Comparison of ENCODE assay signal across 8 mouse cellular contexts in genomic region chr1:181841396-181841795, GRCm38 (mm10). TPM values are rescaled to one million over a fixed set of nuclear protein-coding genes. Genes with fewer than 3 reads are reported as not detected.
DNase-seq lines count a peak whose midpoint lies in the region; ATAC-seq and TF ChIP-seq lines count a peak whose summit lies in the region.

No protein-coding gene starts in this region.

- WGBS in forebrain, embryonic 12.5 days = under 1% methylated on average over 16 of the region's 16 CpGs
- under 1% methylated on average over 16 of the region's 16 CpGs for WGBS in liver, embryonic 12.5 days (ENCODE audit: insufficient replicate concordance)
- WGBS in thymus, adult 2 months = under 1% methylated on average over 16 of the region's 16 CpGs

- H3K27ac ChIP-seq in forebrain, embryonic 12.5 days = peak overlapping the region; percentile 94
- H3K27ac ChIP-seq in liver, embryonic 12.5 days = peak overlapping the region; percentile 97
- peak overlapping the region; percentile 92 for H3K27ac ChIP-seq in thymus, adult 2 months (ENCODE audit: control insufficient read depth, insufficient read depth, low read length)

- H3K4me1 ChIP-seq in megakaryocyte, embryonic 14.5 days = peaks cover 74% of the 10 kb centered on the region
- H3K4me1 ChIP-seq in forebrain, embryonic 12.5 days = peaks cover 28% of the 10 kb centered on the region
- peaks cover 59% of the 10 kb centered on the region for H3K4me1 ChIP-seq in liver, embryonic 12.5 days
- H3K4me1 ChIP-seq in thymus, adult 2 months (replicated peaks; ENCODE audit: control insufficient read depth, insufficient read depth, low read length) = peaks cover 10% of the 10 kb centered on the region

- H3K36me3 ChIP-seq in megakaryocyte, embryonic 14.5 days (replicated peaks; ENCODE audit: low read length) = peaks cover 25% of the 10 kb centered on the region
- H3K36me3 ChIP-seq in forebrain, embryonic 12.5 days (replicated peaks) = peaks cover 12% of the 10 kb centered on the region
- H3K36me3 ChIP-seq in liver, embryonic 12.5 days = peaks cover 38% of the 10 kb centered on the region
- H3K36me3 ChIP-seq in thymus, adult 2 months (ENCODE audit: control insufficient read depth, insufficient read depth, low read length) = peaks cover 12% of the 10 kb centered on the region

- H3K27me3 ChIP-seq in megakaryocyte, embryonic 14.5 days (replicated peaks) = peaks cover 2% of the 10 kb centered on the region
- no peaks in the 10 kb centered on the region for H3K27me3 ChIP-seq in forebrain, embryonic 12.5 days
- H3K27me3 ChIP-seq in liver, embryonic 12.5 days (replicated peaks) = 0 out of 2 replicates have a peak, but pooled peaks cover 4% of the 10 kb centered on the region
- no peaks in the 10 kb centered on the region for H3K27me3 ChIP-seq in thymus, adult 2 months (ENCODE audit: control insufficient read depth, insufficient read depth, low read length)

- peak; percentile 54 for DNase-seq in thymus, adult 2 months
- DNase-seq in urinary bladder, postnatal 4 days (ENCODE audit: low spot score in 2 of 2) = no peak
- DNase-seq in layer of hippocampus, postnatal 25 days (ENCODE audit: extremely low spot score in 1 of 2, low spot score in 1 of 2) = no peak
- no peak for DNase-seq in spleen, postnatal 4 days (ENCODE audit: low spot score in 2 of 2)

- H3K9ac ChIP-seq in forebrain, embryonic 12.5 days = peak overlapping the region; percentile 94
- H3K9ac ChIP-seq in liver, embryonic 12.5 days = peak overlapping the region; percentile 97

- no peak for TF ChIP-seq CTCF in thymus, adult 2 months (IDR thresholded peaks at IDR 0.05; ENCODE audit: borderline replicate concordance, control insufficient read depth, extremely low read depth, insufficient read depth, low read length, poor library complexity)

- no peaks in the 10 kb centered on the region for H3K9me3 ChIP-seq in megakaryocyte, embryonic 14.5 days
- H3K9me3 ChIP-seq in forebrain, embryonic 12.5 days = no peaks in the 10 kb centered on the region
- H3K9me3 ChIP-seq in liver, embryonic 12.5 days (replicated peaks) = no peaks in the 10 kb centered on the region

- no peak for ATAC-seq in megakaryocyte, adult 5-6 weeks (ENCODE audit: poor library complexity, severe bottlenecking)
- ATAC-seq in forebrain, embryonic 12.5 days (ENCODE audit: low FRiP score) = no peak
- 0 out of 2 replicates have a peak, but pooled peaks have one; percentile 0 for ATAC-seq in liver, embryonic 12.5 days

- peak; percentile 16; the same call in 1 of the 2 replicates for TF ChIP-seq POLR2A in thymus, adult 2 months (IDR thresholded peaks at IDR 0.05; ENCODE audit: control insufficient read depth, extremely low read depth, insufficient read depth, low read length, poor library complexity)

- peak overlapping the region; percentile 65 for H3K4me2 ChIP-seq in forebrain, embryonic 12.5 days
- H3K4me2 ChIP-seq in liver, embryonic 12.5 days = peak overlapping the region; percentile 86

- H3K4me3 ChIP-seq in megakaryocyte, embryonic 14.5 days (replicated peaks) = peak overlapping the region; percentile 97
- H3K4me3 ChIP-seq in forebrain, embryonic 12.5 days (replicated peaks) = peak overlapping the region; percentile 89
- peak overlapping the region; percentile 93 for H3K4me3 ChIP-seq in liver, embryonic 12.5 days
- peak overlapping the region; percentile 80 for H3K4me3 ChIP-seq in thymus, adult 2 months (ENCODE audit: control insufficient read depth, insufficient read depth, low read length)

RNA-seq across cellular contexts. Expression of gene Lbr, which starts 1.4 kb away (rescaled TPM):
- 24.2 and 54.4 TPM in 2 replicates for polyA plus RNA-seq in megakaryocyte, embryonic 14.5 days (2012; ENCODE audit: insufficient read depth, low replicate concordance)
- 457 and 500 TPM in 2 replicates for total RNA-seq in megakaryocyte, adult 5-6 weeks (2015)
- 415 and 440 TPM in 2 replicates for total RNA-seq in megakaryocyte, adult 5-6 weeks (2017)
- polyA plus RNA-seq in forebrain, embryonic 12.5 days (2016; fragmentation: Nextera tagmentation; extraction: Ambion mirVana) = 151 and 161 TPM in 2 replicates
- 284 and 296 TPM in 2 replicates for polyA plus RNA-seq in liver, embryonic 12.5 days (2016; fragmentation: Nextera tagmentation; extraction: Ambion mirVana)
- polyA plus RNA-seq in thymus, adult 2 months (2012; rRNA removed) = 183 and 201 TPM in 2 replicates
- total RNA-seq in layer of hippocampus, postnatal 25 days (2021) = 10 to 100 TPM; 12.4 to 12.5 TPM
